Mouse (Mus musculus) MEL (cell line): ENCODE measurements around the gene Dusp27.

ENCODE experiments used
- CHD2 ChIP-seq: IDR thresholded peaks from 2 replicates; pipeline ENCODE4 v1.6.1; 2011; ENCODE audit warnings: low read length, improper control_type of control experiment
- CTCF ChIP-seq, 3 experiments: IDR thresholded peaks in 2 of 3; conservative IDR thresholded peaks in 1 of 3; 2 replicates each; pipeline ENCODE4 v1.5.1; 2011 to 2012; ENCODE audit warnings: low read length in 3 of 3, low read depth in 2 of 3, mild to moderate bottlenecking in 2 of 3, improper control_type of control experiment in 1 of 3, inconsistent platforms in 1 of 3, mixed read lengths in 1 of 3, moderate library complexity in 1 of 3; ENCODE audit not compliant: control insufficient read depth in 1 of 3, insufficient read depth in 1 of 3, poor library complexity in 1 of 3, severe bottlenecking in 1 of 3
- EP300 ChIP-seq, 2 experiments: IDR thresholded peaks; 2 replicates each; pipeline ENCODE4 v1.6.1; 2011; ENCODE audit warnings: improper control_type of control experiment in 2 of 2, low read length in 2 of 2, low read depth in 1 of 2, mild to moderate bottlenecking in 1 of 2
- GABPA ChIP-seq: IDR thresholded peaks from 2 replicates; pipeline ENCODE4 v1.6.1; 2012; ENCODE audit warnings: low read depth, mild to moderate bottlenecking, inconsistent platforms, low read length, improper control_type of control experiment, moderate library complexity
- GATA1 ChIP-seq: IDR thresholded peaks from 2 replicates; pipeline ENCODE4 v1.6.1; 2011; ENCODE audit warnings: low read depth, low read length, improper control_type of control experiment
- JUND ChIP-seq: IDR thresholded peaks from 2 replicates; pipeline ENCODE4 v1.6.1; 2011; ENCODE audit warnings: low read depth, mild to moderate bottlenecking, improper control_type of control experiment, low read length
- MAFK ChIP-seq: IDR thresholded peaks from 2 replicates; pipeline ENCODE4 v1.6.1; 2011; ENCODE audit warnings: low read depth, mild to moderate bottlenecking, low read length, improper control_type of control experiment, borderline replicate concordance
- MAX ChIP-seq: IDR thresholded peaks from 2 replicates; pipeline ENCODE4 v1.6.1; 2011; ENCODE audit warnings: low read length, improper control_type of control experiment
- MXI1 ChIP-seq: IDR thresholded peaks from 2 replicates; pipeline ENCODE4 v1.6.1; 2011; ENCODE audit warnings: mild to moderate bottlenecking, low read depth, low read length, improper control_type of control experiment
- MYC ChIP-seq: IDR thresholded peaks from 2 replicates; pipeline ENCODE4 v1.6.1; 2011; ENCODE audit warnings: low read depth, mild to moderate bottlenecking, low read length, improper control_type of control experiment, moderate library complexity
- POLR2A ChIP-seq, 2 experiments: IDR thresholded peaks; 2 replicates each; pipeline ENCODE4 v1.6.1; 2011 to 2012; ENCODE audit warnings: low read length in 2 of 2, mild to moderate bottlenecking in 2 of 2, control low read depth in 1 of 2, improper control_type of control experiment in 1 of 2, low read depth in 1 of 2, moderate library complexity in 1 of 2; ENCODE audit not compliant: control insufficient read depth in 1 of 2, insufficient read depth in 1 of 2, poor library complexity in 1 of 2
- SIN3A ChIP-seq: IDR thresholded peaks from 2 replicates; pipeline ENCODE4 v1.6.1; 2012; ENCODE audit warnings: low read length, improper control_type of control experiment, inconsistent platforms
- TCF12 ChIP-seq: IDR thresholded peaks from 2 replicates; pipeline ENCODE4 v1.6.1; 2014; ENCODE audit warnings: low read depth, mild to moderate bottlenecking, inconsistent platforms, low read length, improper control_type of control experiment, moderate library complexity
- ZC3H11A ChIP-seq: IDR thresholded peaks from 2 replicates; pipeline ENCODE4 v1.6.1; 2012; ENCODE audit warnings: low read depth, mild to moderate bottlenecking, inconsistent platforms, low read length, improper control_type of control experiment

DNA sequence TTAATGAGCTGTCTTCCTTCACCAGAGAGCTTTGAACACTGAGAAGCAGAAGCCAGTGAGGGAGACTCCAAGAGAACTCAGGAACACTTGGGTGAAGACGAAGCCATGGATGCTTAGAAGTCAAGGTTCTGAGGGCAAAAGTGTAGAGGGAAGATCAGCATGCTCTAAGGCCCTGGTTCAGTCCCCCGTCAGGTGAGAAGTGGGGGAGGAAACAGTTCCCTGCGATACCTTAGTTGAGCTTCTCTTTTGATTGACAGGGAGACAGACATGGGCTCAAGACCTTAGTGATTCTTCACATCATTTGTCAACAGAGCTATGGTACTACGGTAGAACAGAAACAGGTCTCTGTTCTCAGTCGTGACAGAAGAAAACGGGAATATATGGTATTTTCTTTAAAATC lies 1.4 kb downstream of the Dusp27 start:
- TF ChIP-seq CTCF (IDR thresholded peaks at IDR 0.05 in 2 of 3, conservative IDR thresholded peaks at IDR 0.05 in 1 of 3; ENCODE audit: control insufficient read depth in 1 of 3, insufficient read depth in 1 of 3, low read depth in 2 of 3, low read length in 3 of 3, poor library complexity in 1 of 3, severe bottlenecking in 1 of 3) (no peak), EP300 (IDR thresholded peaks at IDR 0.05; ENCODE audit: low read depth in 1 of 2, low read length in 2 of 2) (no peak), GATA1 (no peak), TCF12 (no peak), MAFK (no peak), JUND (no peak), GABPA (no peak), SIN3A (no peak), POLR2A (IDR thresholded peaks at IDR 0.05; ENCODE audit: control insufficient read depth in 1 of 2, insufficient read depth in 1 of 2, low read depth in 1 of 2, low read length in 2 of 2, poor library complexity in 1 of 2) (no peak), MAX (no peak), MXI1 (no peak), MYC (no peak), CHD2 (no peak), ZC3H11A (no peak)
